Mouse (Mus musculus): ENCODE results near the gene Dimt1.
"Not testable (repeated sequence)": the region's sequence is repeated elsewhere in the genome, so short reads cannot be mapped to it uniquely, and the experiment has no call there.

Gene Dimt1

GRCm38 (mm10) chr13:106946594-106947540, at the start of gene Dimt1:
Gene Dimt1, plus strand, starts transcription at chr13:106947127.
- DNase-seq (ENCODE audit: low read depth), result peak; percentile 93

- DNase-seq (ENCODE audit: low read depth), result no peak
Observed at GRCm38 (mm10) chr13:106904637-106905036, 42.3 kb upstream of the Dimt1 start.

DNA sequence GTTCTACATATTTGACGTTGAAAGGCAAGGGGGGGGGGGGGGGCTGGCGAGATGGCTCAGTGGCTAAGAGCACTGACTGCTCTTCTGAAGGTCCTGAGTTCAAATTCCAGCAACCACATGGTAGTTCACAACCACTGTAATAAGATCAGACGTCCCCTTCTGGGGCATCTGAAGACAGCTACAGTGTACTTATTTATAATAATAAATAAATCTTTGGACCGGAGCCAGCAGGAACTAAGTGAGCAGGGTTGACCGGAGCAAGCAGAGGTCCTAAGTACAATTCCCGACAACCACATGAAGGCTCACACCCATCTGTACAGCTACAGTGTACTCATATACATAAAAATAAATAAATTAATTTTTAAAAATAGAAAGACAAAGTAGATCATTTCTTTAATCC, 41.8 kb upstream of the Dimt1 start:
- not testable (repeated sequence) for DNase-seq (ENCODE audit: low read depth)

DNA sequence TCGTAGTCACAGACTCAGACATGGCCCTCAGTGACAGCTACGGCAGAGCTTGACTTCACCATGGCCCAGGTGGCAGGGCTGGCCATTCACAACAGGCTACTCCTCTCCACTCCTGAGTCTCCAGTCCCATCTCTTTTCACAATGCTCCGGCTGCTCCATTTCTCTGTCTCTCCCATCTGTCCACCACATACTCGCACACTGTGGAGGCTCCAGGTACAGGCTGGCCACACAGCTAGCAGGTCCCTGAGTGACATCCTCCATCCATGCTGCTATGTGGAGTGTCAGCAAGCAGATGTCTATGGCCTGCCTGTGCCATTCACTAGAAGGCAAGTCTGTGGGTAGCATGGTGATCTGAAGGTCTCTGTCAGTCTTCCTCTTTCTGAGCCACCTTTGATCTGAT, 39.7 kb upstream of the Dimt1 start:
- DNase-seq (ENCODE audit: low read depth), result no peak

DNA sequence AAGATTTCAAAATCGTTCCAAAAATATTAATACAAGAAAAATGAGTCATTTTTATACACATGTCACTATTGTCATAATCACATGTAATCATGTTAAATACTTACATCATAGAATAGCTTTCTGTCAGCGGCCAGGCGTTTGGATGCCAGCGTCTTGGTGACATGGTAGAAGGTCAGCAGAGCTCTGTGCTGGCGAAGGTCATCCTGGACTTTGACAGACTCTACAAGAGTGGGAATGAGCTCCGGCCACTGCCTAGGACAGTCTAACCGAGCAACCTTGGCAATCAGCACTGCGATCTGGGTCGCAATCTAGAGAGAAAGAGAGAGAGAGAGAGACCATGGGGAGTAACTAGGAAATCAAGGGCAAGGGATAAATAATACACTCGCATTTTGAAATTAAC, 36.8 kb upstream of the Dimt1 start:
- DNase-seq (ENCODE audit: low read depth), result no peak

DNA sequence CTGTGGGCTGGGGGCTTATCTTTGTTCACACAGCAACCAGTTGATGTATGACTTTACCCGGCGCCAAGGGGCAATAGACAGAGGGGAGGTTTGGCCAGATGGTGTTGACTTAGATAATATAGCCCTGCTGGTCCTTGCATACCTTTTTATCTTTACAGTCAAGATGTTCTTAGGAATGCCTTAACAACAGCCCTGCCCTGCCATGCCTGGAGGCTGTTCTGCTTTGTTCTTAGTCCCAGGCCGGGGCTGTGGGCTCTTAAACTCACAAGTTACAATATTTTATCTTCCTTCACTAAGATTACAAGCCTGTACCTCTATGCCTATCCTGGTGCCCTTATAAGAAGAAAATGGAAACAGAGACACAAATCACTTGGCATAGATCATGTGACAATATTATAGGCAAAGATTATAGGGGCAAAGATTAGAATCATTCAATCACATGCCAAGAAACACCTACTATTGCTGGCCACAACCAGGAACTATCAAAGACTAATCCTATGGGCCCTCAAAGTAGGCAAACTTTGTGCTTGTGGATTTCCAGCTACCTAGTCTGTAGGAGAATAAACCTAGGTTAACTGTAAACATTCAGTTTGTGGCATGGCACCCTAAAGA, 33.7 kb upstream of the Dimt1 start:
- DNase-seq (ENCODE audit: low read depth), result no peak

GRCm38 (mm10) chr13:106918322-106919050, 28.4 kb upstream of the Dimt1 start:
- DNase-seq (ENCODE audit: low read depth), result peak; percentile 60

GRCm38 (mm10) chr13:106925921-106926320, 21.0 kb upstream of the Dimt1 start:
- DNase-seq (ENCODE audit: low read depth), result not testable (repeated sequence)

- DNase-seq (ENCODE audit: low read depth), result no peak
Observed at GRCm38 (mm10) chr13:106928296-106928695, 18.6 kb upstream of the Dimt1 start.

- no peak for DNase-seq (ENCODE audit: low read depth)
Observed at GRCm38 (mm10) chr13:106929201-106929600, 17.7 kb upstream of the Dimt1 start.

GRCm38 (mm10) chr13:106935871-106936255, 11.1 kb upstream of the Dimt1 start:
- peak; percentile 13 for DNase-seq (ENCODE audit: low read depth)

- DNase-seq (ENCODE audit: low read depth), result peak; percentile 93
Observed at GRCm38 (mm10) chr13:106936256-106937137, 10.4 kb upstream of the Dimt1 start, which contains the start of gene Ipo11. Gene Ipo11, minus strand, starts transcription at chr13:106936958.

GRCm38 (mm10) chr13:106937138-106937472, 9.8 kb upstream of the Dimt1 start:
- no peak for DNase-seq (ENCODE audit: low read depth)

GRCm38 (mm10) chr13:106941211-106941976, 5.5 kb upstream of the Dimt1 start:
- DNase-seq (ENCODE audit: low read depth), result peak; percentile 30

DNA sequence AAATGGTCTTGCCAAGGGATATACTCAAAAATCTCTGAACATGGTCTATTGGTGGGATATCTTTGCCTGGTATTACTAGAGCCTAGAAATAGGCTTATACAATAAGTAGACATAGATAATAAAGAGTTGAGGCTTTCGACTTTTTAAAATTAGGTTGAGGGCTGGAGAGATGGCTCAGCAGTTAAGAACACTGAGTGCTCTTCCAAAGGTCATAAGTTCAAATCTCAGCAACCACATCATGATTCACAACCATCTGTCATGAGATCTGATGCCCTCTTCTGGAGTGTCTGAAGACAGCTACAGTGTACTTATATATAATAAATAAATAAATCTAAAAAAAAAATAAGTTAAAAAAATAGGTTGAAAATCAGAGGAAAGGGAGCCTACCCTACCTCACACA, 4.2 kb upstream of the Dimt1 start:
- DNase-seq (ENCODE audit: low read depth), result no peak

GRCm38 (mm10) chr13:106945518-106945917, 1.4 kb upstream of the Dimt1 start:
- no peak for DNase-seq (ENCODE audit: low read depth)

GRCm38 (mm10) chr13:106947583-106947982, 656 bp downstream of the Dimt1 start:
- DNase-seq (ENCODE audit: low read depth), result no peak

DNA sequence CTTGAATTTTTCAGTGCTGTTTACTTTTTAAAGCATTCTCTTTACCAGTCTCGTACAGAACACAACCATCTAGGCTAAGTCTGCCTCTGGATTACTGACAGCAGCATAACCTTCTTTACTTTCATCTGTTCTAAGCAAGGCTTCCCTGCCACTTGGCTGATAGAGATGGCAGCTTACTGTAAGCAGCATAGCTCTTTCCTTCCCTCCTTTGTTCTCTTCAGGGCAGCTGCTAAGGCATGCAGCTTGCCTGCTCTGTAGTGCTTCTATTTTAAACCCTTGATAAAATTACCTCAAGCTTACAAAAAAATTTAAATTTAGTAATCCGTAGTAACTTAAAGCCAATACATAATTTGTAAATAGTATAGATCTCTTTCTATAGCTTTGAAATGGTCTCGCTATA, 8.0 kb downstream of the Dimt1 start:
- no peak for DNase-seq (ENCODE audit: low read depth)

DNA sequence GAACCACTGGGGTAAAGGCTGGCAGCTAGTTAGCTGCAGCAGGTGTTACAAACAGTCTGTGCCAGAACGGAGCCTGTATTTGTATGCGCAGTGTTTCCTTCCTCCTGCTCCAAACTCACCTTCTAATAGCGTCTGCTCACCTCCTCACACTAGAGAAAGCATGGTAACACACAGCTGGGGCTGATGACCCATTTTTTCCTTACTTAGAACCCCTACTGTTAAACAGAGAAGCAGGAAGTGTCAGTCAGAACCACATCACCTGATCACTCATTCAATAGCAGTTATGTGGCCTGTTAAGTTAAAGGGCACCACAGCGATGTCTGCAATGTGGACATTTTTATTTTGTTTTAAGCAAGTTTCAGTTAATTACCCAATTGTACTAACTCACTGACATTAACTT, 10.6 kb downstream of the Dimt1 start:
- no peak for DNase-seq (ENCODE audit: low read depth)

- no peak for DNase-seq (ENCODE audit: low read depth)
Observed at GRCm38 (mm10) chr13:106958286-106958685, 11.4 kb downstream of the Dimt1 start.

DNA sequence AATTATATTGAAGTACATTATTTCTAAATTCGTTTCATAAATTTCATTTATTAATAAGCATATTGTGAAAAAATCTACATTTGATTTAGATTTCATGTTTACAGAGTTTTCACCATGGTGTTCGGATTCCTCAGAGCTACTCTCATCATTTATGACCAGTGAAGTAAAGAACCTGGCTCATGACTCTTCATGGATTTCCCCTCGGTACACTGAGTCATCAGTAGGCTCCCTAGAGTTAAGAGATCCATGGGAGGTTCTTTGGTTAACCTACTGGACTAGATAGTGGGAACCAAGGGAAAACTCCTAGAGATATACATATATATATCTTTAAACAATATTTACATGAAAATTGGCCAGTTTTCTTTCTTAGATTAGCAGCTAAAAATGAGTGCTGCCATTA, 13.6 kb downstream of the Dimt1 start:
- DNase-seq (ENCODE audit: low read depth), result no peak

Measured in naive thymus-derived CD4-positive, alpha-beta T cell, adult 2 months (primary cell).